Mouse (Mus musculus) heart, postnatal 10 days (tissue): ENCODE results near the gene Relt. TPM values are rescaled to one million over a fixed set of nuclear protein-coding genes. Genes with fewer than 3 reads are reported as not detected.
"Not testable (repeated sequence)": the region's sequence is repeated elsewhere in the genome, so short reads cannot be mapped to it uniquely, and the experiment has no call there.

Source experiments
- DNase-seq, 2 experiments: peaks; one replicate each; pipeline ENCODE4 v3.0.0; 2021
- intact Hi-C: fragments of 180-260 bp; cut with DNase I; formaldehyde crosslinking; loops from one replicate; pipeline ENCODE4 v1.15.1; 2025
- total RNA-seq, 2 experiments: library from RNA; stranded (reverse); gene quantifications; 2 replicates each; pipeline ENCODE4 v1.2.3; 2021

The Relt gene
- total RNA-seq, 2 experiments from 2014 or later: 4.0 to 4.6 TPM

GRCm38 (mm10) chr7:100847131-100847530 lies 16.1 kb downstream of the Relt start:
- intact Hi-C loops: no loop called here
- DNase-seq: no peak

- intact Hi-C loops: not testable (repeated sequence)
- peak in 1 of 2 experiments; percentile 10 for DNase-seq
These were observed 17.2 kb downstream of the Relt start for GRCm38 (mm10) chr7:100846033-100846432.

GRCm38 (mm10) chr7:100845412-100845811 lies 17.8 kb downstream of the Relt start:
- intact Hi-C loops: no loop called here

GRCm38 (mm10) chr7:100845026-100845400 lies 18.2 kb downstream of the Relt start:
- intact Hi-C loops: no loop called here
- DNase-seq: peak in 1 of 2 experiments; percentile 7

More at GRCm38 (mm10) chr7:100845412-100845811, 17.8 kb downstream of the Relt start:
- peak; percentile 71 for DNase-seq

- DNase-seq: peak in 1 of 2 experiments; percentile 8
- intact Hi-C loops: no loop called here
These were observed 18.7 kb downstream of the Relt start for GRCm38 (mm10) chr7:100844385-100845025.

DNA sequence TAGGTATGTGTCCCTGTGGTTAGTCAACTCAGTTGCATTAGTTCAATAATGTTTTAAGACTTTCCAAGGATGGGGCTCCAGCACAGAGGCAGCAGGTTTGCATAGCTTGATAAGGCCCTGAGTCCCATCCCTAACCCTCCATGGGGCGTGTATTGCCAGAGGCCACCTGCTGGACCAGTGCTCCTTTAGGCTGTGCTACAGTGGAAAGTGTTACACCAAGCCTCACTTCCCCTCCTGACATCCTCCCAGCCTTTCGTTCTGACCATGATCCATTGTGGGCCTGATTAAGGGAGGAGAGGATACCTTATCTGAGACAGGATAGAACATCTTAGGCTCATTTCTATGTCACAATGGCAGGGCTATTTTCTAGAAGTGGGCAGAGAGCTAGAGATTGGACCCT lies 19.4 kb downstream of the Relt start:
- intact Hi-C loops: no loop called here
- no peak for DNase-seq

DNA sequence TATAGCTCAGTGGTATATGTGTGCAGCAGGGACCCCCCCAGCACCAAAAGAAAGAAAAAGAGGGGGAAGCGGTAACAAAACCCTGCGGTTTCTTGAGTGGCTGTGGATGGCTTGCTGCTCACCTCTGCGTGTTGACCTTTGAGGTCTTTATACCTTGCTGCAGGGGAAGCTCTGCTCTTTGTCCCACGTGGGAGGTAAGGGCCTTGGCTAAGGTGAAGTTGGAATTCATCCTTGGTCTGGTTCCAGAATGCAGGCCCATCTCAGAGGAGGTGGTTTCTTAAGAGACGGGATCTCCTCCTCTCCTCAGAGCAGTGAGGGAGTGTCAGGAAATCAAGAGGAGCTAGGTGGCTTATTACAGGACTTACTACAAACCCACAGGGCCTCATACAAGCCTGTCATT lies 21.1 kb downstream of the Relt start:
- DNase-seq: no peak
- intact Hi-C loops: no loop called here

DNA sequence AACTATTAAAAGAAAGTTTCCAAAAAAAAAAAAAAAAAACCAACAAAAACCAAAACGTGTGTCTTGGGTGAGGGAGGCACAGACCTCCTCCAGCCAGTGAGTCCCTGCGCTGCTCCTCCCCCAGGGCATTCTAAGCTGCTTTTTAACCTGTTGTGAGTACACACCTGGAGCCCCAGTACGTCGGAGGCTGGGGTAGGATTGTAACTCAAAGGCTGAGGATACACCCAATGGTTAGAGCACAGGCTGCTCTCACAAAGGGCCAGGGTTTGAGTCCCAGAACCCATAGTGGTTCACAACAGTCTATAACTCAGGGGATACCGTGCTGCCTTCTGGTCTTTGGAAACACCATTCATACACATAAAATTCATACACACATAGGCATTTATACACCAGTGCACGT lies 21.6 kb downstream of the Relt start:
- no peak for DNase-seq
- intact Hi-C loops: no loop called here

GRCm38 (mm10) chr7:100840906-100841305 lies 22.3 kb downstream of the Relt start:
- DNase-seq: no peak
- intact Hi-C loops: no loop called here

- intact Hi-C loops: loop anchor here (10.0 kb wide), 1 partner anchor 65 kb away; no protein-coding TSS in a partner anchor
- DNase-seq: peak in 1 of 2 experiments; percentile 18
These were observed 23.4 kb downstream of the Relt start for GRCm38 (mm10) chr7:100839632-100840402.

DNA sequence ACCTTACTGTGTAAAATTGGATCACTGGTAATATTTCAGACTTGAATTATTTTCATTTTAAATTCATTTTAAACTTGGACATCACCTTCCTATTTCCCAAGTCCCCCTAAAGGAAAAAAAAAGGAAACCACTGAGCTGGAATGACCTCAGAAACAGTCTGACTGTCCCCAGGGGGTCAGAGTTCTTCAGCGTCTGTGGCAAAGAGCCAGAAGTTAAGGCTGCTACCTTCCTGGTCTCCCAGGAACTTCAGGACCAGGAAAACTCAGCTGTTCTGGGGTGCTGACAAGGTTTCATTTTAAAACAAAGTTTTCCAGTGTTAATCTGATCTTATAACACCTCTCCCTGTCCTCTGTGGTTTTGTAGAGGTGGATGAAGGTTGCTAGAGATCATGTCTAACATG lies 25.5 kb downstream of the Relt start:
- DNase-seq: peak in 1 of 2 experiments; percentile 12
- intact Hi-C loops: loop anchor here (10.0 kb wide), 1 partner anchor 63 kb away; no protein-coding TSS in a partner anchor

- intact Hi-C loops: loop anchor here (10.0 kb wide), 1 partner anchor 62 kb away; no protein-coding TSS in a partner anchor
These were observed 26.6 kb downstream of the Relt start for GRCm38 (mm10) chr7:100836657-100837056.

GRCm38 (mm10) chr7:100835711-100836110 lies 27.5 kb downstream of the Relt start:
- intact Hi-C loops: loop anchor here (10.0 kb wide), 1 partner anchor 61 kb away; no protein-coding TSS in a partner anchor
- no peak for DNase-seq

More at GRCm38 (mm10) chr7:100836657-100837056, 26.6 kb downstream of the Relt start:
- DNase-seq: no peak

DNA sequence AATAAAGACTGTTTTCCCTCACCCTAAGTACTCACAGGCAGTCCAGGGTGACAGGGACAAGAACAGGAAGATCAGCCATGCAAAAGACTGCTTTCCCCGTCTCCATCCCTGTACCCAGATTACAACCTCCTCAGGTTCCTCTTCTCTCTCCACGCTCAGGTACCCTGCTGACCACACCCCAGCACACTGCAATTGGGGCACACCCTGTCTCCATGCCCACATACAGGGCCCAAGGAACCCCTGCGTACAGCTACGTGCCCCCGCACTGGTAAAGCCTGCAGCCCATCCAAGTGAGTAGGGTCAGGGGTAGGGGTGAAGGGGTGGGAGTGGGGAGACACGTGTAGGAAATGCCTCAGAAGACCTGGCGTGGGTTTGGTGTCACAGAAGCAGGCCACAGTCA lies 28.1 kb downstream of the Relt start:
- no peak for DNase-seq

GRCm38 (mm10) chr7:100833859-100834258 lies 29.4 kb downstream of the Relt start:
- intact Hi-C loops: loop anchor here (10.0 kb wide), 1 partner anchor 59 kb away; no protein-coding TSS in a partner anchor
- DNase-seq: no peak

More for the DNA sequence above, 28.1 kb downstream of the Relt start:
- intact Hi-C loops: loop anchor here (10.0 kb wide), 1 partner anchor 60 kb away; no protein-coding TSS in a partner anchor

DNA sequence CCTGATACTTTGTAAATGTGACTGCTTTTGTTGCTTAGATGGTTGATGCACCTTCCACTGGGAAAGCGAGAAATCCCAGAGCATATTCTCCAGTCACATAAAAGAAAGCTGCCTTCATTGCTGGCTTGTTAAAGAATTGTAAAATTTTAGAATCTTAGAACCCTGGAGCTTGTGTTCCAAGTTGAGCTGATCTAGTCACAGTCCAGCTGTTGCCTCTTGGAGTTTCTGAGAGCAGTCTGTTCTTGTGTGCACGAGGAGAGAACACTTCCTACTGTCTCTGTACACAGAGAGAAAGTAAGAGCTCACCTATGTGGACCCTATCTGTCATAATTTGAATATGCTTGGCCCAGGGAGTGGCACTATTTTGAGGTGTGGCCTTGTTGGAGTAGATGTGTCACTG lies 34.7 kb downstream of the Relt start:
- no peak for DNase-seq
- intact Hi-C loops: no loop called here

GRCm38 (mm10) chr7:100824661-100825060 lies 38.6 kb downstream of the Relt start:
- DNase-seq: peak in 1 of 2 experiments; percentile 30
- intact Hi-C loops: no loop called here

DNA sequence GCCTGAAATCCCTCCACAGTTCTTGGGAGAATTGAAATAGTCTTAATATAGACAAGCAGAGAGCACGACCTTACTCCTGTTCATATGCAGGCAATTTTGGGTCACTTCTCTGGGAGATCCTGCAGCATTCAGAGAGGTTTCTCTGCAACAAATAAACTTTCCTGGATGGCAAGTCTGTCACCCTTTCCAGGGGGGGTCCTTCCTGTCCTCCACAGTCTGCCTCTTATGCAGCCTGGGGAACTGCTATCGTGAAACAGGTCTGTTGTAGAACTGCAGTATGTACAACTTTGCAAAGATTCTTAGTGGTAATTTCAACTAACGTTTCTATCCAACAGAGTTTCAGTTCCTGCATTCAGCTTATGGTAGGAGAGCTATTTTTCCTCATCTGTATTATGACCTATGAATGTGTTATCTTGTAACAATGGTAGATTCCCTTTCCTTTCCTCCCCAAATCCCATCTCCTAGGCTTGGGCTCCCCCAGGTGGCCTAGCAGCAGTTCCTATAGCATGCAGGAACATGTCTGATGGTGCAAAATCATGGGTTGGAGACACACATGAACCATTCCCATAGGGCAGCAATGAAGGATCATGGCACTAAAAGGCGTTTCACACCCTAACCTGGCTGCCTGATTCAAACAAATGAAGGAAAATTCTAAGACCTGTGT lies 44.7 kb downstream of the Relt start:
- peak in 1 of 2 experiments; percentile 50 for DNase-seq
- intact Hi-C loops: loop anchor here (5.0 kb wide), 1 partner anchor 131 kb away; no protein-coding TSS in a partner anchor

- intact Hi-C loops: loop anchor here (5.0 kb wide), 1 partner anchor 130 kb away; no protein-coding TSS in a partner anchor
- no peak for DNase-seq
These were observed 45.8 kb downstream of the Relt start for GRCm38 (mm10) chr7:100817442-100817760.

- DNase-seq: no peak
- intact Hi-C loops: loop anchor here (5.0 kb wide), 1 partner anchor 130 kb away; no protein-coding TSS in a partner anchor
These were observed 46.3 kb downstream of the Relt start for GRCm38 (mm10) chr7:100816759-100817441.
